Mouse (Mus musculus) G1E (cell line): Measurements from ENCODE around the gene Pgbd5. TPM values are rescaled to one million over a fixed set of nuclear protein-coding genes. Genes with fewer than 3 reads are reported as not detected.

ENCODE experiments used
- ATAC-seq: 2 replicates; pipeline ENCODE4 v1.8.0; 2016; ENCODE audit warnings: mild to moderate bottlenecking; ENCODE audit not compliant: insufficient number of reproducible peaks, poor library complexity, low FRiP score, severe bottlenecking; ENCODE audit errors: extremely low read depth
- DNase-seq: peaks from one replicate; pipeline ENCODE4 v3.0.0; 2012; ENCODE audit warnings: low spot score
- H3K27me3 ChIP-seq: 2 replicates; pipeline ENCODE4 v1.6.1; 2012; ENCODE audit warnings: mild to moderate bottlenecking, low read length, inconsistent platforms; ENCODE audit not compliant: insufficient read depth
- H3K36me3 ChIP-seq: replicated peaks from 2 replicates; pipeline ENCODE3; 2012; ENCODE audit warnings: mild to moderate bottlenecking, inconsistent platforms
- H3K4me1 ChIP-seq: 2 replicates; pipeline ENCODE4 v1.6.1; 2012; ENCODE audit warnings: low read depth, low read length, inconsistent platforms, mixed read lengths; ENCODE audit not compliant: insufficient read depth
- H3K4me3 ChIP-seq: 2 replicates; pipeline ENCODE4 v1.5.1; 2012; ENCODE audit warnings: low read depth, mild to moderate bottlenecking, inconsistent platforms, low read length, moderate library complexity, mixed read lengths
- H3K9me3 ChIP-seq: replicated peaks from 2 replicates; pipeline ENCODE4 v1.6.1; 2012; ENCODE audit warnings: inconsistent platforms
- CTCF ChIP-seq: IDR thresholded peaks from 2 replicates; pipeline ENCODE4 v1.5.1; 2012; ENCODE audit warnings: low read depth, low read length, inconsistent platforms, mixed read lengths
- GATA1 ChIP-seq: IDR thresholded peaks from 2 replicates; pipeline ENCODE4 v1.6.1; 2012; ENCODE audit warnings: borderline replicate concordance, low read length, inconsistent platforms, mixed read lengths
- GATA2 ChIP-seq: IDR thresholded peaks from 2 replicates; pipeline ENCODE4 v1.6.1; 2012; ENCODE audit warnings: low read depth, low read length, inconsistent platforms, borderline replicate concordance
- POLR2AphosphoS5 ChIP-seq: IDR thresholded peaks from 2 replicates; pipeline ENCODE4 v1.6.1; 2012; ENCODE audit warnings: low read depth, low read length, inconsistent platforms; ENCODE audit not compliant: insufficient replicate concordance
- TAL1 ChIP-seq: conservative IDR thresholded peaks from 2 replicates; pipeline ENCODE4 v1.6.1; 2012; ENCODE audit warnings: low read depth, low read length, inconsistent platforms, mixed read lengths
- polyA plus RNA-seq: library from polyadenylated mRNA; stranded (reverse); fragments of >175 nt; gene quantifications from 2 replicates; pipeline ENCODE4 v1.2.3, GENCODE M21; 2012
- total RNA-seq, 2 experiments: library from RNA; stranded (forward) in 1 of 2; stranded (reverse) in 1 of 2; fragments of 200-1000 nt in 1 of 2; fragments of >200 nt in 1 of 2; fragmentation: Nextera tagmentation in 1 of 2; gene quantifications; 2 replicates each; pipeline ENCODE4 v1.2.3; 2014 to 2017

Gene Pgbd5
- total and polyA plus RNA-seq, 3 experiments: 0.22 TPM; not detected in 2

GRCm38 (mm10) chr8:124340360-124341068, 98.9 kb downstream of the Pgbd5 start:
- DNase-seq: no peak
- no peak for TF ChIP-seq POLR2AphosphoS5
- TF ChIP-seq CTCF: no peak
- TF ChIP-seq GATA2: no peak
- no peak for TF ChIP-seq TAL1
- TF ChIP-seq GATA1: no peak

GRCm38 (mm10) chr8:124339742-124340141, 99.7 kb downstream of the Pgbd5 start:
- Histone ChIP-seq H3K36me3 (no peaks in the 10 kb centered on the region), H3K9me3 (peaks cover 74% of the 10 kb centered on the region), H3K4me3 (no peak overlapping the region), H3K27me3 (peaks cover 2% of the 10 kb centered on the region; the same call in 1 of the 2 replicates), H3K4me1 (no peaks in the 10 kb centered on the region)
- no peak for DNase-seq
- no peak for TF ChIP-seq POLR2AphosphoS5
- no peak for TF ChIP-seq GATA2
- TF ChIP-seq TAL1: no peak
- no peak for TF ChIP-seq CTCF
- TF ChIP-seq GATA1: no peak
- no peak for ATAC-seq

More at GRCm38 (mm10) chr8:124340360-124341068, 98.9 kb downstream of the Pgbd5 start:
- ATAC-seq: no peak
- Histone ChIP-seq H3K9me3 (peaks cover 75% of the 10 kb centered on the region), H3K4me3 (no peak overlapping the region), H3K27me3 (peaks cover 2% of the 10 kb centered on the region; the same call in 1 of the 2 replicates), H3K36me3 (no peaks in the 10 kb centered on the region), H3K4me1 (no peaks in the 10 kb centered on the region)

DNA sequence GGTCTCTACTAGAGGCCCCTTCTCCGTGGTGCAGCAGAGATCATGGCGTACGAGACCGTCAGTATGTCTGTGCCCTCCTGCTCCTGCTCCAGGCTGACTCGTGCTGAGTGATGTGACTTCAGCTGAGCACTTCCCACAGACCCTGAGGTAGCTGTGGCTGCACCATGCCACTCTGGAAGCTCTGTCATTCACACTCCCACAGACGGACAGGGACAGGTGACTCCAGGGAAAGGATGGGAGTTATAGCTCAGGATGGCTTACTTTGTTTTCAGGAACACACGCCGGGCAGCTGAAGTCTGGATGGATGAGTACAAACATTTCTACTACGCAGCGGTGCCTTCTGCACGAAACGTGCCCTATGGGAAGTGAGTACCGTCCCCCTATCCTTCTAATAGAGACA, 103.2 kb downstream of the Pgbd5 start:
- peaks cover 2% of the 10 kb centered on the region; the same call in 1 of the 2 replicates for H3K27me3 ChIP-seq
- TF ChIP-seq CTCF (no peak), GATA2 (no peak), GATA1 (no peak), POLR2AphosphoS5 (no peak), TAL1 (no peak)
- no peak for ATAC-seq
- no peak for DNase-seq
- H3K4me1 ChIP-seq: no peaks in the 10 kb centered on the region
- peaks cover 66% of the 10 kb centered on the region for H3K9me3 ChIP-seq
- H3K4me3 ChIP-seq: no peak overlapping the region
- H3K36me3 ChIP-seq: no peaks in the 10 kb centered on the region

DNA sequence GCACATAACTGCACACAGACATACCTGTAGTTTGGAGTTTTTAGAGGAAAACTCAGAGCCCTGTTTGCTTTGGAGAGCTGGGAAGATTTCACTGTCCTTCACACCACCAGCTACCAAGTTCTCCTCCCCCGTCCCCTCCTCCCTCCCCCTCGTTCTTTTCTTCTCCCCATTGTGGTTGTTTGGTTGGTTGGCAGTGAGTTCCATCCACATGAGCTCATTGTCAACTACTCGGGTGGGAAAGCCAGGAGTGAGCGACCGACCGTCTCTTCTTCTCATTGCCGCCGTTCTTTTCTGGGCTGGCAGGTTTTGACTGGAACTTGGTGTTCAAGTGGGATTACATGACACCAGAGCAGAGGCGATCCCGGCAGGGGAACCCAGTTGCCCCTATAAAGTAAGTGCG, 107.8 kb downstream of the Pgbd5 start:
- no peak overlapping the region for H3K4me3 ChIP-seq
- DNase-seq (no peak), ATAC-seq (no peak)
- no peaks in the 10 kb centered on the region for H3K36me3 ChIP-seq
- peaks cover 67% of the 10 kb centered on the region for H3K9me3 ChIP-seq
- no peak for TF ChIP-seq CTCF
- TF ChIP-seq GATA1: no peak
- TF ChIP-seq POLR2AphosphoS5: no peak
- TF ChIP-seq TAL1: no peak
- no peak for TF ChIP-seq GATA2
- no peaks in the 10 kb centered on the region for H3K4me1 ChIP-seq
- no peaks in the 10 kb centered on the region for H3K27me3 ChIP-seq

DNA sequence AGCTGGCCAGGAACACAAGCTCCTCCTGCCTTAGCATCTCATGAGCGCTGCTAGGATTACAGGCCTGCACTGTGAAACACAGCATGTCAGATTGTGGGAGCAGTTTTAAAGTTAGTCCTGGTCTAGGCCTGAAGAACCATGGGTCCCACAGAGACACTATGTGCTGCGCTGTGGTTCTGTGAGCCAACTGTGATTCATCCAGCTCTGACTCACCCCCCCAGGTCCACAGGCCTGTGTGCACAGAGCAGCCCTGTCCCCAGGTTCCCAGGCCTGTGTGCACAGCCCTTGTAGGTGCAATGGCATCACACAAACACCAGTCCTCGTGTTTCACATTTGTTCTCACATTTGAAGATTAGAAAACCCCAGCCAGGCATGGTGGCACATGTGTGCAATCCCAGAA, 108.4 kb downstream of the Pgbd5 start:
- Histone ChIP-seq H3K36me3 (no peaks in the 10 kb centered on the region), H3K27me3 (no peaks in the 10 kb centered on the region), H3K4me1 (no peaks in the 10 kb centered on the region), H3K4me3 (no peak overlapping the region), H3K9me3 (peaks cover 63% of the 10 kb centered on the region)
- no peak for ATAC-seq
- TF ChIP-seq TAL1 (no peak), GATA1 (no peak), GATA2 (no peak), CTCF (no peak), POLR2AphosphoS5 (no peak)
- DNase-seq: no peak

DNA sequence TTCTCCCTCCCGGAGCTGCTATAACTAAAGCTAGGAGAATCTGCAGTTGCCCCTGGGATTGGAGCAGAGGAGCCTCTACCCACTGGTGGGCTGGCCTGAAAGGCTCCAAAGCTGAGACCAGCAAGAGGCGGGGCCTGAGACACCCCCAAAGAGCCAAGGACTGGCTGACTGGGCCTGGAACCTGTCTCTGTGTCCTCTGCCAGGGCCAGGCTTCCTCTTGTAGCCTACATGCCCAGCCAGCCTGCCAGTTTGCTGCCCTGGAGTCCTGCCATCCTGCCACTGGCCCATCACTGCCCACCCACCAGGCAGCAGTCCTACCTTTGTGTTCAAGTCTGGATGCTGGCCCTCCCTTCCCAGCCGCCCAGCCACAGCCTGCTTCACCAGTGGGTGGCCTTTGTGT, 109.0 kb downstream of the Pgbd5 start:
- TF ChIP-seq GATA1 (no peak), GATA2 (no peak), TAL1 (no peak), CTCF (no peak), POLR2AphosphoS5 (no peak)
- Histone ChIP-seq H3K9me3 (peaks cover 60% of the 10 kb centered on the region), H3K36me3 (no peaks in the 10 kb centered on the region), H3K4me3 (no peak overlapping the region), H3K27me3 (no peaks in the 10 kb centered on the region), H3K4me1 (no peaks in the 10 kb centered on the region)
- ATAC-seq (no peak), DNase-seq (no peak)
